Mouse (Mus musculus) cerebellum, adult 11-12 months (tissue): Measurements from ENCODE around the gene Smim4.
A peak's percentile ranks its signal among the peaks of the same experiment; 100 is the strongest.

ENCODE experiments used
- DNase-seq: peaks from one replicate; pipeline ENCODE4 v3.0.0; 2022

Gene Smim4

GRCm38 (mm10) chr14:31138219-31138896 lies 9.6 kb upstream of the Smim4 start:
- DNase-seq: peak; percentile 57

DNA sequence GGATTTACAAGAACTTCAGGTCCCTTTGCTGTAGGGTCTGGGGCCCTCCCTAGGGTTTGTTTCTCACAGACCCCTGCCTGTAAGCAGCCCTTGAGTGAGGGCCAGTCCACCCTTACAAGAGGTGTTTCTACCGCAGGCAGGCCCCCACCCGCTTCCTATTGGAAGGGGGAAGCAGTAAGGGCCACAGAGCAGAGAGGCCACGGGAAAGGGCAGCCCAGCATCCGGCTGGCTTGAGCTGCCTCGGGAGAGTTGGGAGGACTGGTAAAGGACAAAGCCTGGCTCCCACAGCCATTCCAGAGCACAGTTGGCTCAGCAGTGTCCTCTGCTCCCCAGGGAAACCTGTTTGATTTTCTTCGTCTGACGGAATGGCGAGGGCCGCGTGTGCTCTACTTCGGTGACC lies 9.0 kb upstream of the Smim4 start:
- no peak for DNase-seq

DNA sequence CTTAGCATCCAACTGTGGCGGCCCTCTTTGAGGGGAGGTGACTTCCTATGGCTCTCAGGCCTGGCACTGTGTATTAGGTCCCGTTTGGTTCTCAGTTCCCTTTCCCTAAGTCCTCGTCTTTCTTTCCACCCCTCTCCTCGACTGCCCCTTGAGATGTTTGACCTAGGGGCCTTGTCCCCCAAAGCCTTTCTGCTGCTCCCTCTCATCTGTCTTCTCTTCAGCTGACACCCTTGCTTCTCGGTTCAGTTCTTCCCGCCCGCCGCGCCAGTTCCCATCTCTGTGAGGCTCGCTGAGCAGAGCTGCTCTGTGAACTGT lies 8.5 kb upstream of the Smim4 start:
- peak; percentile 21 for DNase-seq

DNA sequence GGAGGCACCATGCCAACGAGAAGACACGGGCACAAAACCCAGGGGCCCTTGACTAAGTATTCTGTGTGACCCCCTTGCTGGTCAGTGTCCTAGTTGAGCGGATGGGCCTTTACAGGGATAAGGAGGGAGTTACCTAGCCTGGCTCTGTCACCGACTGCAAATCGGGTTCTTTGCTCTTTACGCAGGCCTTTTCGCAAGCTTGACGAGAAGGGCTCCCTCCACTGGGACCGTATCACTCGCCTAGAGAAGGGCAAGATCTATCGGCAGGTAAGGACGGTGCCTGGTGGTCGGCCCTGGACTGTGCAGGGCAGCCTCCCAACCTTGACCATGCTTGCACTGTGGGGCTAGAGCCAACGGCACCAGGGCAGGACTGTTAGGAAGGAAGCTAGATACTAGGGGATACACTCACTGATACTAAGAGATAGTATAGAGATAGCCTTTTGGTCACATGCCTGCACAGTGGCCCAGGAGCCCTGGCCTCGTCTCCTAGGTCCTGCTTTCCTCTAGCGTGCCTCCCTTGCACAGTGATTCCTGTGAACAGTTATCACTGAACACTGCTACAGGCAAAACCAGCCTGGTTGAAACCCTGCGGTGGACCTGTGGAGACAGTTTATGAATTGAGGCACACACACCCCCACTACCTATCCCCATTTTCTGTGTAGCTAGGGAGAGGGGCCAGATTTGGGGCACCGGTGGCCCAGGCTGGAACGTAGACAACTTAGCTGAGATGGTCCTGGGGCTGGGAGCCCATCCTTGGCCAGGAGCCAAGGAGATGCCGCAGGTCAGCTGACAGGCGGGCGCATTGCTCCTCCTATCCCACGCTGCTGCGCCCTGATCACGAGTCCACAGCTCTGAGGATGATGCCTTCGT lies 7.9 kb upstream of the Smim4 start:
- peak; percentile 28 for DNase-seq

DNA sequence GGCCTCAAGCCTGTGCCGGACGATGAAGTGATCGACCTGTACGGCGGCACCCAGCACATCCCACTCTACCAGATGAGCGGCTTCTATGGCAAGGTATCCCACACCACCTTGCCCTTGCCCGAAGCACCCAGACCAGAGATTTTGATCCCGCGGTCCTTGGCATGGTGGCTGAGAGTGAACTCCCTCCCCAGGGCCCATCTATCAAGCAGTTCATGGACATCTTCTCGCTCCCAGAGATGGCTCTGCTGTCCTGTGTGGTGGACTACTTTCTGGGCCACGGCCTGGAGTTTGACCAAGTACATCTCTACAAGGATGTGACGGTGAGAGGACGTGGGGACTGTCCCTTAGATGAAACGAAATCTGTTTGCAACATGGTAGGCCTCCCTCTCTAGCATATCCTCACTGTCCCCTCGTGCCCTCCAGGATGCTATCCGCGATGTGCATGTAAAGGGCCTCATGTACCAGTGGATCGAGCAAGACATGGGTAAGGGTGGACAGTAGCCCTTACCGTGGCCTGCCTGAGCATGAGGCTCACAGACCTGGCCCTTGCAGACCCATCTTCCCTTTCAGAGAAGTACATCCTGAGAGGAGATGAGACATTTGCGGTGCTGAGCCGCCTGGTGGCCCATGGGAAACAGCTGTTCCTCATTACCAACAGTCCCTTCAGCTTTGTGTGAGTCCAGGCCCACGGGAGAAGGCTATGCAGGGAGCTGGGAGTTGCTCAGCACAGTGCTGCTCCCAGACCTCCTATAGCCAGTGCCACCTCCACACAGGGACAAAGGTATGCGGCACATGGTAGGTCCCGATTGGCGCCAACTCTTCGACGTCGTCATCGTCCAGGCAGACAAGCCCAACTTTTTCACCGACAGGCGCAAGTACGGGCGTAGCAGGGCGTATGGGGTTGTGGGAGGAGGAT lies 7.0 kb upstream of the Smim4 start:
- peak; percentile 18 for DNase-seq

- DNase-seq: peak; percentile 24
These were observed 5.6 kb upstream of the Smim4 start for GRCm38 (mm10) chr14:31134015-31135000.

DNA sequence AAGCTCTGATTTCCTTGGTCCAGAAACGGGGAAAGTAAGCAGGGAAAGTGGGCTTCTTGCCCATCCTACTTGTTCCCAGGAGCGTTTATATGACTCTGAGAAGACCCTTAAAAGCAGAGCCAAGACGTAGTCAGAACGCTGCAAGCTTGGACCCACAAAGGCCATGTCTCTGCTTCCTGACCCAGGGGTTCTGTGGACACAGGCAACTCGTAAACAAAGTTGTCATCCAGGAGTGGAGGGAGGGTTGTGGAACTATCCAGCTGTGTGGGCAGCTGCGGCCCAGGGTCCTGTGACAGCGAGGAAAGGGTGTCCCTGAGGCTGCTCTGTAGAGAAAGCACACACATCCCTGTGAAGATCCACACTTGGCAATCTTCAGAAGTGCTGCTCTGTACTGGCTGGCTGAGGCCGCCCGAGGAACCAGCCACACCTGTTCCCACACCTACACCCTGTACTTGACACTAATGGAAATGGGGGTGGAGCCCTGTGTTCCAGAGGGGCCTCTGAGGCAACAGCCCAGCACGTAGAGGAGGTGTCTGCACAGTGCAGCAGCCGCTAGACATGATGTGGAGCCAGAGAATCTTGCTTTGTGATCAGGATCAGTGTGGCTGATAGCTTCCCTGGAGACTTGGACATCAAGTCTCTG lies 4.4 kb upstream of the Smim4 start:
- DNase-seq: peak; percentile 12

- DNase-seq: no peak
These were observed 3.8 kb upstream of the Smim4 start for GRCm38 (mm10) chr14:31132491-31132975.

- peak; percentile 37 for DNase-seq
These were observed 3.3 kb upstream of the Smim4 start for GRCm38 (mm10) chr14:31132031-31132430.

DNA sequence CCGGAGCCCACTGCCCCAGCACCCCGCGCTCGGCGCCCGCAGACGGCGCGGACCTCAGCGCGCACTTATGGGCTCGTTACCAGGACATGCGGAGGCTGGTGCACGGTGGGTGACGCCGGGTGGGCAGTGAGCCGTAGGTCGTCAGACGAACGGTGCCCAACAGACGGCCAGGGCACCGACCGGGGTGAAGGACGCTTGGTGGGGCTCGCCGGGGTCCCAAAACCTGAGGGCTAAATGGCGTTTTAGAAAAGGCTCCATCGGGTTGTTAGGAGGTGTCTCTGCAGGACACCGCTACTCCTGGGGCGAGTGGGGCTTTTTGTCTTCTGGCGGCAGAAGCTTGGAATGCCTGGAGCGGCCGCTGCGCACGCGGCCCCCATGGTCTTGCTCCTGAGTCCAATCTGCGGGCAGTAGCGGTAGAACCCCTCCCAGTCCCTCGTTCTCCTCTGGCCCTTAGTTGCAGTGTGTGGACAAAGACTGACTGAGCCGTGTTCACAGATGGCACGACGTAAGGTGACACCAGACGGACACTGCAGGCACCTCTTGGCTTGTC lies 2.6 kb upstream of the Smim4 start:
- DNase-seq: no peak

DNA sequence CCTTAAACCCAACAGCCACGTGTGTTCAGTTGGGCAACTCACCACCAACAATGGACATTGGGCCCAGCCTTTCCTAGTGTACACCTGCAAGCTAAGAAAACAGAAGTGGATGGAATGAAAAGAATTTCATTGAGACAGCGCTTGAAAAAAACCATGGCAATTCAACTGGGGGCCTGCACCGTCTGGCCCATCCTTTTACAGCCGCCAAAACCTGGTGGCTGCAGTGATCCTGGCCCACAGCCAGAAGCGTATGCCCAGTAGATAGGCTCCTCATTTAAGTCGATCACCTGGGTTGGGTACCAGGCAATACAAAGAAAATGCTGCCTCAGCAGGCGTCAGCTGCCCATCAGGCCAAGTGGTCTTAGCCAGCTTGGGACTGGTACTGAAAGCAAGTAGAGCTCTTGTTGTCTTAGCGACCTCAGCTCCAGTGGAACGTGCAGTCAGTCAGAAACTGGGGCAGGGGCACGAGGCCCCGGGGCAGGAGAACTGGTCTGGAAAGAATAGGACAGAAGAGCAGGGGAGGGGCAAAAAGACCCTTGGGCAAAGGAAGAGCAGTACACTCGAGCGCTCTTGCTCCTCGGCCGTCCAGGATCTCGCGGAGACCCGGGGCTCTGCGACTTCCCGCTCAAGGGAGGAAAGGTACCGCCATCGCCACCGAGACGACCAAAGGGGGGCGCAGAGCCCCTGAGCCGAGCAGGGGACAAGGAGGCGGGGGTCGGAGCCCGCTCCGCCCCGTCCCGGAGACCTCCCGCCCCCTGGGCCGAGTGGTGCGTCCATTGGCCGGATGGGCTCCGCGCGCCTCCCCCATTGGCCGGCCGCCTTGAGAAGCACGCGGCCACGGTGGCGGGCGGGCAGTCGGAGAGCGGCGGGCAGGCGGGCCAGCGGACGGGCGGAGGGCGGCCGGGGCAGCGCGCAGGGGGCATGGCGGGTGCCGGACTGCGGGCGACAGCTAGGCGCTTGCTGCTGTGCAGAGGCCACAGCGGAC lies 1.8 kb upstream of the Smim4 start, which contains the start of gene Nt5dc2:
Gene Nt5dc2 (plus strand): TSS at position 818 of the 985 bp plus-strand sequence.
- DNase-seq: peak; percentile 62

DNA sequence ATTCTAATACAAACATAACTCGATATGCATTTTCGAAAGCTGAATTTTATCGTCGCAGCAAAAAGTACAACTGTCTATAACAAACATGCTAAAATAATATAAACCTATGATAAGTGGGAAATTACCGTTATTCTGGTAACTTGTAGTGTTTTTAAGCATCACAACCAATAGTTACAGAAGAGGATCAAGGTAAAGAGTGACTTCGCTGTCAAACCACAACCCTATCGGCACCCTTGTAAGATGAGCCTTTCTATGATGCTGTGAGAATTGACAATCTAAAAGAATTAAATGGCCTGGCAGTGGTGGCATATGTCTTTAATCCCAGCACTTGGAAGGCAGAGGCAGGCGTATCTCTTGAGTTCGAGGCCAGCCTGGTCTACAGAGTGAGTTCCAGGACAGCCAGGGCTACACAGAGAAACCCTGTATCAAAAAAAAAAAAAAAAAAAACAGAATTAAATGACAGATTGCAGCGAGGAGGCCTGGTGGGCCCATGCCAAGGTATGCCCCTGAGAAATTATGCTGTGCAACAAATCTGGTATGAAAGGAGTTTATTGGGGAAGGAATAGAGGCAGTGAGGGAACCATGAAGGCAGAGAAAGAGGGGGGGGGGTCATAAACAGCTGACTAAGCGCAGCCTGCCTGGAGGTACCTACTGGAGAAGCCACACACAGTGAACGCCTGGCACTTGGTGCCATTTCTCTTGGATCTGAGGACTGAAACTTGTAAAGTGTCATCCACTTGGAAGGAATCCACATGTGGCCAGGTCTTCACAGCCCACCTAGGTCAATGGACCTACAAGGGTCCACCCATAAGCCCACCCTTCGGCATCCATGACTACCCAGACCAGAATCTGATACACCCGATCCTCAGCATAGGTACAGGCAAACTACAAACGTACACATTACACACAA lies 825 bp upstream of the Smim4 start:
- peak; percentile 58 for DNase-seq

DNA sequence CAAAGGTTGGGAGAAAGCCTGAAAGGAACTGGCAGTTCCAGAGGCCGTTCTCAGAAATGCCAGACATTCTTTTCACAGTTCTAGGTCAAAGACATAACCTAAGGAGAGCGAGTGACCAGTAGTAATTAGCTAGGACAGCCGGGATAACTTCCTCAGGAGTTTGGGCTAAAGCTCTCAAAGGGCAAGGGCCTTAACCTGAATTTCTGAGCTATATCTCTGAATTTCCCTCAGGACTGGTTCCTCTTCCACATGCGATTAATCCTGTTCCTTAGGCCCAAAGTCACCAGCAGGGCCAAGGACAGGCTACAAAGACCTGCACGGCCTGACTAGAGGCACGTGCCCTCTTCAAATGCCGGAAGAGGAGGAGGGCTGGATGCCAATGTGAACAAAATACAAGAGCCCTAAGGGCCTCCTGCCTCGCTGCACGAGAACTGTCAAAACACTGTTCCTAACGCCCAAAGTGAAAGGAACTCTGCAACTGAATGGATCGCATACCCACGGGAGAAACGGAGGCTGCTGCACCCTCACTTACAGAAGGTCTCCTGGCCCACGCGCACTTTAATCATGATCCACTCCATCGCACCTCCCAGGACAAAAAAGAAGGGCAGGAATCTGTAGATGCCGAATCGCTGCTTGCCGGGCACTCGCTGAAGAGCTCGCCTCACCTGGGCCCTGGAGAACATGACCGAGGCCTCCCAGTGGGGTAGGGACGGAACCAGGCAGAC lies 493 bp downstream of the Smim4 start:
- DNase-seq: peak; percentile 55

GRCm38 (mm10) chr14:31126826-31127225 lies 1.9 kb downstream of the Smim4 start:
- no peak for DNase-seq

- no peak for DNase-seq
These were observed 3.4 kb downstream of the Smim4 start for GRCm38 (mm10) chr14:31125106-31126075.

- DNase-seq: no peak
These were observed 13.2 kb downstream of the Smim4 start for GRCm38 (mm10) chr14:31115522-31115921.

DNA sequence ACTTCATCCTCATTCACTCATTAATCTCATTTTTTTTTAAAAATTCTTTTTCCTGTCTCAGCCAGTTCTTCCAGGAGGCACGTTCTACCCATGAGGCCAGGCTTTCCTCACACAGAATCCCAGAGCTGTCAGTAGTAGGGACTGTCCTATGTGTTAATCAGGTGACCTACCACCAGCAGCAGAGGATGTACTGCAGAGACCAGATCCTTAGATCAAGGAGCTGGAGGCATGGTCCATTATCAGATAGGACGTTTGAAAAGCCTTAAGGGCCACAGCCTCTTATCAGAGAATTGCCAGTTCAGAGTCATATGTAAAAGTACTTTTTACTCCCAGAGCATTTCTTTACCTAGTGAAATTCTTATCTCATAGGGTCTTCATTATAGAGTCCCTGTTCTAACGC lies 14.7 kb downstream of the Smim4 start:
- DNase-seq: no peak
